Mouse (Mus musculus): ENCODE results near the gene Flt1. TPM values are rescaled to one million over a fixed set of nuclear protein-coding genes. Genes with fewer than 3 reads are reported as not detected.

Flt1 gene
- polyA plus RNA-seq, 1 experiment = 15.6 TPM

DNA sequence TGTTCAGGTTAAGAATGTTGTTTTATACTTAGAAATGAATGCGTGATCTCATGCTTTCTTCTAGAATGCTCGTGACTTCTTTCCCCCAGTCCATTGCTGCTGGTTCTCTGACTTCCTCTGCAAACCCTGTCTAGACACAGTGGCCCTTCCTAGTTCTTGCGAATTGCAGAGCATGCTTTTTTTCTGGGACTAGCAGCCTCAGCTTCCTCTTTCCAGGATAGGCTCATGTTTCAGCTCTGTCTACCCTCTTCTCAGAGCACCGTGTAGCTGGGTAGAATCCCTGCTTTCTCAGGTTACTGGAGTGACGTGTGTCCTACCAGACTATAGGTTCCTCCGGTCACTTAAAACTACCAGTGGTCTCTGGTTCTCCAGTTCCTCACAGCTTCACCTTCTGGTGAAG lies 183.5 kb downstream of the Flt1 start:
- Histone ChIP-seq H3K27ac (replicated peaks; ENCODE audit: low read depth, low read length) (no peak overlapping the region), H3K4me1 (ENCODE audit: control insufficient read depth, insufficient read depth, insufficient read length, low read length) (no peaks in the 10 kb centered on the region), H3K4me3 (ENCODE audit: insufficient read depth, low read depth, low read length) (no peak overlapping the region)

GRCm38 (mm10) chr5:147539815-147540214 lies 186.0 kb downstream of the Flt1 start:
- no peaks in the 10 kb centered on the region for H3K4me1 ChIP-seq (ENCODE audit: control insufficient read depth, insufficient read depth, insufficient read length, low read length)
- H3K27ac ChIP-seq (replicated peaks; ENCODE audit: low read depth, low read length) = no peak overlapping the region
- no peak overlapping the region for H3K4me3 ChIP-seq (ENCODE audit: insufficient read depth, low read depth, low read length)

GRCm38 (mm10) chr5:147539409-147539808 lies 186.4 kb downstream of the Flt1 start:
- H3K4me3 ChIP-seq (ENCODE audit: insufficient read depth, low read depth, low read length) = no peak overlapping the region
- H3K27ac ChIP-seq (replicated peaks; ENCODE audit: low read depth, low read length) = no peak overlapping the region
- H3K4me1 ChIP-seq (ENCODE audit: control insufficient read depth, insufficient read depth, insufficient read length, low read length) = no peaks in the 10 kb centered on the region

- Histone ChIP-seq H3K4me3 (ENCODE audit: insufficient read depth, low read depth, low read length) (no peak overlapping the region), H3K4me1 (ENCODE audit: control insufficient read depth, insufficient read depth, insufficient read length, low read length) (no peaks in the 10 kb centered on the region), H3K27ac (replicated peaks; ENCODE audit: low read depth, low read length) (no peak overlapping the region)
Observed at GRCm38 (mm10) chr5:147532031-147532430, 193.8 kb downstream of the Flt1 start.

DNA sequence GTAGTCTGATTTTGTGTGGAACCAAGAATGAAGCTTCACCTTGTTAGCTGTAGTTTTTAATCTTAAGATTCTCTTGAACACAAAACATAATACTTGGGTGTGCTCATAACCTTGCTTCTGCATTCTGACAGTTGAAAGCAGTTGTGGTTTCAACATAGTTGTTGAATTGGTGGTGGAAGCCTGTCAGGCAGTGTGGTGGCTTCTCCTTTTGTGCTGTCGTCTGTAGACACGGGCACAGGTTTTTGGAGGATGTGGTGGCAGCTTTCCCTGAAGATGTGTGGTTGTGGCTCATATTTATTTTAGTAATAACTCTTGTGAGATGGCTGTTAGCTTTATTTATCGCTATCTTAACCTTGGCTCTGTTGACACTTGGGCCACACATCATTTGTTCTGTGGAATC lies 198.0 kb downstream of the Flt1 start:
- H3K4me1 ChIP-seq (ENCODE audit: control insufficient read depth, insufficient read depth, insufficient read length, low read length) = no peaks in the 10 kb centered on the region
- no peak overlapping the region for H3K4me3 ChIP-seq (ENCODE audit: insufficient read depth, low read depth, low read length)
- H3K27ac ChIP-seq (replicated peaks; ENCODE audit: low read depth, low read length) = no peak overlapping the region

DNA sequence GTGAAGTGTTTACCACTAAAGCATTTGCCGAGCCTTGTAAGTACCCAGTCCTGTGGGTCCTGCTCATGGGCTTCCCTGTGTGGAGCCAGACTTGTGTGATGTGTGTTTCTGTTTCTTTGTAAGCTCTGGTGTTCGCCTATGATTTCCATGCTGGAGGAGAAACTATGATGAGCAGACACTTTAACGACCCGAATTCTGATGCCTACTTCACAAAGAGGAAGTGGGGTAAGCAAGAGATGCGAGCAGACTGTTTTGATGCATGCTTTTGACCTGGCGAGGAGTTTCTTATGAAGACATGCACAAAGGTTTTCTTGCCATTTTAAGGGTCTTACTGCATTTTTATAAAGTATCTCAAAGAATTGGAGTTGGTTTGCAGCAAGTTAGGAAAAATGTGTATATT lies 198.8 kb downstream of the Flt1 start:
- Histone ChIP-seq H3K4me1 (ENCODE audit: control insufficient read depth, insufficient read depth, insufficient read length, low read length) (no peaks in the 10 kb centered on the region), H3K4me3 (ENCODE audit: insufficient read depth, low read depth, low read length) (no peak overlapping the region), H3K27ac (replicated peaks; ENCODE audit: low read depth, low read length) (no peak overlapping the region)

Other genes starting within 250 kb of the Flt1 start
- 217 and 239 TPM in 2 replicates for gene Pomp, start 134.4 kb upstream of the Flt1 start, polyA plus RNA-seq (2012; ENCODE audit: insufficient read depth, insufficient read length, missing spikeins)
- gene Slc46a3, start 168.8 kb upstream of the Flt1 start, polyA plus RNA-seq (2012; ENCODE audit: insufficient read depth, insufficient read length, missing spikeins) = 7.9 and 10.8 TPM in 2 replicates
- 1.8 and 3.4 TPM in 2 replicates for gene Mtus2, start 231.3 kb upstream of the Flt1 start, polyA plus RNA-seq (2012; ENCODE audit: insufficient read depth, insufficient read length, missing spikeins)

Data from brown adipose tissue, adult 24 weeks (tissue).